Mouse (Mus musculus): ENCODE measurements around the gene Eomes. TPM values are rescaled to one million over a fixed set of nuclear protein-coding genes. Genes with fewer than 3 reads are reported as not detected.

Gene Eomes
- polyA plus RNA-seq, 1 experiment from 2014 or later: 7.7 TPM

GRCm38 (mm10) chr9:118530679-118531078 lies 52.7 kb downstream of the Eomes start:
- 92% methylated on average over 6 of the region's 6 CpGs for WGBS
- Histone ChIP-seq H3K4me1 (no peaks in the 10 kb centered on the region), H3K27me3 (ENCODE audit: poor library complexity, severe bottlenecking) (no peaks in the 10 kb centered on the region), H3K36me3 (replicated peaks) (peaks cover 98% of the 10 kb centered on the region), H3K4me3 (no peak overlapping the region), H3K27ac (no peak overlapping the region), H3K9me3 (no peaks in the 10 kb centered on the region)
- DNase-seq (ENCODE audit: extremely low spot score, low spot score): no peak

- no peak overlapping the region for H3K4me3 ChIP-seq
- no peaks in the 10 kb centered on the region for H3K27me3 ChIP-seq (ENCODE audit: poor library complexity, severe bottlenecking)
- 93% methylated on average over 7 of the region's 7 CpGs for WGBS
- no peaks in the 10 kb centered on the region for H3K4me1 ChIP-seq
- peaks cover 99% of the 10 kb centered on the region for H3K36me3 ChIP-seq (replicated peaks)
- no peak for DNase-seq (ENCODE audit: extremely low spot score, low spot score)
- no peaks in the 10 kb centered on the region for H3K9me3 ChIP-seq
- H3K27ac ChIP-seq: no peak overlapping the region
Observed at GRCm38 (mm10) chr9:118532516-118533205, 54.6 kb downstream of the Eomes start.

Other genes with a start within 250 kb of the Eomes start
- gene Golga4, start 28.1 kb downstream of the Eomes start, polyA plus RNA-seq (2016; fragmentation: Nextera tagmentation; extraction: Ambion mirVana): 40.0 and 42.1 TPM in 2 replicates
- 6.0 and 6.1 TPM in 2 replicates for gene Itga9, start 128.5 kb downstream of the Eomes start, polyA plus RNA-seq (2016; fragmentation: Nextera tagmentation; extraction: Ambion mirVana)

Data from forebrain, embryonic 10.5 days (tissue).